Mouse (Mus musculus): ENCODE results near the gene Yipf1.

DNA sequence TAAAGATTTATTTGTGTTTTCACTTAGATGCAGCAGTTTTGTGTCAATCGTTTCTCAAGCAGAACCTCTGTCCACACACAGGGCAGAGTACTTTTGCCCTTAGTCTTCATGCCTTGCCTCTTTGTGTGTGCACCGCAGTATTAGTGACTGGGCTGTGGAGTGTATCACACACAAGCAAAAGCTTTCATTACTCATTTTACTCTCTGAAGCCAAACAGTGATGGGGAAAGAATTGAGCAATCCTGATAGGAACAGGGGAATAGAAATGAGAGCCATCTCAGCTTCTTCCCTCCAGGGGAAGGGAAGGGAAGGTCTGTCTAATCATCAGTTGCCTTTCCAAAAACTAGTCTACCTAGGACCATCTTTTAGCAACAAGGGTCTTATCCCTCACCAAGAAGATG is 79.6 kb downstream of the Yipf1 start:
- TF ChIP-seq CTCF (conservative IDR thresholded peaks at IDR 0.05; ENCODE audit: insufficient read depth, insufficient read length, low read depth, low read length), result no peak
- TF ChIP-seq POLR2A (IDR thresholded peaks at IDR 0.05; ENCODE audit: low read depth, low read length), result no peak

Measured in kidney, adult 2 months (tissue).